In genomic region chr2:104444776-104445175, GRCm38 (mm10) we compare ENCODE assay signal across 9 mouse cellular contexts. TPM values are rescaled to one million over a fixed set of nuclear protein-coding genes. Genes with fewer than 3 reads are reported as not detected.
DNase-seq lines count a peak whose midpoint lies in the region; ATAC-seq and TF ChIP-seq lines count a peak whose summit lies in the region.
"Had no signal": no experiment of that assay in that cellular context is flagged by ENCODE, and none has a peak within 500 bp of the region (broad histone marks: within the 10 kb centered on the region; RNA-seq: fewer than 3 reads in every experiment).

No protein-coding gene starts in this region.

- 42% methylated on average over 2 of the region's 2 CpGs for WGBS in embryonic facial prominence, embryonic 10.5 days
- 13% methylated on average over 2 of the region's 2 CpGs for WGBS in heart, adult 2 months
- 36% methylated on average over 2 of the region's 2 CpGs for WGBS in limb, embryonic 15.5 days
- WGBS in midbrain, postnatal 0 days = 38% methylated on average over 2 of the region's 2 CpGs
- 36% methylated on average over 2 of the region's 2 CpGs for WGBS in stomach, embryonic 14.5 days

- TF ChIP-seq CTCF in heart, adult 2 months (IDR thresholded peaks at IDR 0.05) = peak; percentile 88
- peak; percentile 88 for TF ChIP-seq CTCF in midbrain, postnatal 0 days (IDR thresholded peaks at IDR 0.05)

- H3K4me2 ChIP-seq in limb, embryonic 15.5 days = no peak overlapping the region
- no peak overlapping the region for H3K4me2 ChIP-seq in midbrain, postnatal 0 days (ENCODE audit: low read depth, low read length, poor library complexity, severe bottlenecking)
- H3K4me2 ChIP-seq in stomach, embryonic 14.5 days (replicated peaks; ENCODE audit: low read depth, low read length) = no peak overlapping the region
- H3K4me2 ChIP-seq: embryonic facial prominence, embryonic 12.5 days had no signal

- peak; percentile 55 to 59 for DNase-seq in B cell, adult 2 months
- peak; percentile 71 for DNase-seq in adrenal gland, postnatal 10 days
- peak; percentile 47 for DNase-seq in embryonic facial prominence, embryonic 10.5 days (ENCODE audit: low spot score)
- peak; percentile 58 to 66 for DNase-seq in heart, adult 2 months
- peak; percentile 73 to 76 for DNase-seq in kidney, adult 8-10 months
- DNase-seq in midbrain, postnatal 0 days (ENCODE audit: low spot score) = peak; percentile 80

- H3K36me3 ChIP-seq in embryonic facial prominence, embryonic 10.5 days (replicated peaks) = peaks cover 28% of the 10 kb centered on the region
- peaks cover 21% of the 10 kb centered on the region for H3K36me3 ChIP-seq in heart, adult 2 months (ENCODE audit: control insufficient read depth, insufficient read depth, low read length)
- peaks cover 19% of the 10 kb centered on the region for H3K36me3 ChIP-seq in limb, embryonic 15.5 days
- H3K36me3 ChIP-seq in midbrain, postnatal 0 days (ENCODE audit: insufficient read depth, low read length) = peaks cover 2% of the 10 kb centered on the region; the same call in 1 of the 2 replicates
- peaks cover 11% of the 10 kb centered on the region for H3K36me3 ChIP-seq in stomach, embryonic 14.5 days (ENCODE audit: control insufficient read depth, insufficient read depth, low read length)

- intact Hi-C loops in heart, adult 2 months (cut with DNase I) = loop anchor here (1.0 to 10.0 kb wide), 4 partner anchors 130 to 370 kb away; partner anchors contain the start of gene Qser1

- TF ChIP-seq EP300 in heart, adult 2 months (IDR thresholded peaks at IDR 0.05; ENCODE audit: insufficient read depth, low read depth, low read length) = peak; percentile 90

- H3K9me3 ChIP-seq in embryonic facial prominence, embryonic 10.5 days = no peaks in the 10 kb centered on the region
- H3K9me3 ChIP-seq in limb, embryonic 15.5 days = no peaks in the 10 kb centered on the region
- H3K9me3 ChIP-seq in midbrain, postnatal 0 days (ENCODE audit: low read length) = no peaks in the 10 kb centered on the region
- no peaks in the 10 kb centered on the region for H3K9me3 ChIP-seq in stomach, embryonic 14.5 days (ENCODE audit: control insufficient read depth, low read depth, low read length)
- H3K9me3 ChIP-seq: embryonic facial prominence, embryonic 12.5 days had no signal

- TF ChIP-seq POLR2A in heart, adult 2 months (IDR thresholded peaks at IDR 0.05; ENCODE audit: insufficient read depth, low read depth, low read length) = no peak

- no peak overlapping the region for H3K9ac ChIP-seq in heart, adult 2 months (ENCODE audit: low read depth, low read length)
- no peak overlapping the region for H3K9ac ChIP-seq in limb, embryonic 15.5 days
- no peak overlapping the region for H3K9ac ChIP-seq in midbrain, postnatal 0 days (replicated peaks; ENCODE audit: low read length, poor library complexity, severe bottlenecking)
- no peak overlapping the region for H3K9ac ChIP-seq in stomach, embryonic 14.5 days (replicated peaks; ENCODE audit: low read depth, low read length)
- H3K9ac ChIP-seq: embryonic facial prominence, embryonic 12.5 days had no signal

- H3K4me3 ChIP-seq in embryonic facial prominence, embryonic 10.5 days = no peak overlapping the region
- no peak overlapping the region for H3K4me3 ChIP-seq in heart, adult 2 months
- no peak overlapping the region for H3K4me3 ChIP-seq in limb, embryonic 15.5 days
- H3K4me3 ChIP-seq in midbrain, postnatal 0 days (ENCODE audit: low read depth, low read length) = no peak overlapping the region
- no peak overlapping the region for H3K4me3 ChIP-seq in stomach, embryonic 14.5 days (ENCODE audit: low read depth, low read length)
- H3K4me3 ChIP-seq: embryonic facial prominence, embryonic 12.5 days had no signal

- no peak overlapping the region for H3K27ac ChIP-seq in embryonic facial prominence, embryonic 10.5 days (replicated peaks)
- peak overlapping the region; percentile 22; the same call in 1 of the 2 replicates for H3K27ac ChIP-seq in heart, adult 2 months
- H3K27ac ChIP-seq in limb, embryonic 15.5 days = no peak overlapping the region
- no peak overlapping the region for H3K27ac ChIP-seq in midbrain, postnatal 0 days (ENCODE audit: low read depth, low read length)
- no peak overlapping the region for H3K27ac ChIP-seq in stomach, embryonic 14.5 days (ENCODE audit: low read length)
- H3K27ac ChIP-seq: embryonic facial prominence, embryonic 12.5 days had no signal

- H3K27me3 ChIP-seq in embryonic facial prominence, embryonic 10.5 days (replicated peaks; ENCODE audit: low read depth, poor library complexity, severe bottlenecking) = no peaks in the 10 kb centered on the region
- H3K27me3 ChIP-seq in heart, adult 2 months (ENCODE audit: control insufficient read depth, insufficient read depth, low read length) = no peaks in the 10 kb centered on the region
- no peaks in the 10 kb centered on the region for H3K27me3 ChIP-seq in limb, embryonic 15.5 days
- no peaks in the 10 kb centered on the region for H3K27me3 ChIP-seq in midbrain, postnatal 0 days (ENCODE audit: insufficient read depth, low read length)
- no peaks in the 10 kb centered on the region for H3K27me3 ChIP-seq in stomach, embryonic 14.5 days (ENCODE audit: control insufficient read depth, insufficient read depth, low read length)
- H3K27me3 ChIP-seq: embryonic facial prominence, embryonic 12.5 days had no signal

- no peaks in the 10 kb centered on the region for H3K4me1 ChIP-seq in embryonic facial prominence, embryonic 10.5 days
- H3K4me1 ChIP-seq in heart, adult 2 months (ENCODE audit: control insufficient read depth, insufficient read depth, low read length) = peaks cover 12% of the 10 kb centered on the region
- 0 out of 2 replicates have a peak, but pooled peaks cover 6% of the 10 kb centered on the region for H3K4me1 ChIP-seq in limb, embryonic 15.5 days
- no peaks in the 10 kb centered on the region for H3K4me1 ChIP-seq in midbrain, postnatal 0 days (ENCODE audit: insufficient read depth, low read length)
- no peaks in the 10 kb centered on the region for H3K4me1 ChIP-seq in stomach, embryonic 14.5 days (ENCODE audit: control insufficient read depth, insufficient read depth, low read length)

- peaks cover 6% of the 10 kb centered on the region for H3K79me2 ChIP-seq in heart, adult 2 months (replicated peaks; ENCODE audit: control insufficient read depth, insufficient read depth, low read length)

- peak; percentile 81; the same call in 1 of the 2 replicates for ATAC-seq in limb, embryonic 15.5 days (ENCODE audit: insufficient number of reproducible peaks, low FRiP score, low TSS enrichment, low read depth)
- ATAC-seq in midbrain, postnatal 0 days (ENCODE audit: low FRiP score) = peak; percentile 75; the same call in 1 of the 2 replicates
- peak; percentile 58; the same call in 1 of the 2 replicates for ATAC-seq in stomach, embryonic 14.5 days (ENCODE audit: insufficient number of reproducible peaks, insufficient read depth, low FRiP score, low read depth)

RNA-seq across cellular contexts. Expression of gene D430041D05Rik, which starts 34.0 kb away (rescaled TPM):
- 1 to 10 TPM; 3.8 TPM for total RNA-seq in adrenal gland, postnatal 10 days (2021)
- polyA plus RNA-seq in embryonic facial prominence, embryonic 10.5 days (2016; fragmentation: Nextera tagmentation; extraction: Ambion mirVana) = 0.60 and 0.82 TPM in 2 replicates
- total RNA-seq in heart, adult 2 months (2021) = under 1 TPM; 0.05 to 0.08 TPM
- polyA plus RNA-seq in heart, adult 2 months (2012; rRNA removed) = 0.02 and 0.09 TPM in 2 replicates
- polyA plus RNA-seq in limb, embryonic 15.5 days (2015; fragmentation: Nextera tagmentation; extraction: Ambion mirVana) = 0.76 and 0.87 TPM in 2 replicates
- total RNA-seq in midbrain, postnatal 0 days (2014; rRNA removed) = 47.6 and 48.0 TPM in 2 replicates
- polyA plus RNA-seq in midbrain, postnatal 0 days (2015; fragmentation: Nextera tagmentation; extraction: Ambion mirVana) = 6.6 and 7.9 TPM in 2 replicates
- polyA plus RNA-seq in stomach, embryonic 14.5 days (2014; fragmentation: Nextera tagmentation; extraction: Ambion mirVana) = 0.17 and 0.22 TPM in 2 replicates

RNA-seq across cellular contexts. Expression of gene Hipk3, which starts 49.5 kb away (rescaled TPM):
- total RNA-seq in adrenal gland, postnatal 10 days (2021) = 100 to 1,000 TPM; 150 to 164 TPM
- 9.5 and 10.6 TPM in 2 replicates for polyA plus RNA-seq in embryonic facial prominence, embryonic 10.5 days (2016; fragmentation: Nextera tagmentation; extraction: Ambion mirVana)
- 100 to 1,000 TPM; 206 to 229 TPM for total RNA-seq in heart, adult 2 months (2021)
- 66.9 and 147 TPM in 2 replicates for polyA plus RNA-seq in heart, adult 2 months (2012; rRNA removed)
- polyA plus RNA-seq in limb, embryonic 15.5 days (2015; fragmentation: Nextera tagmentation; extraction: Ambion mirVana) = 14.9 and 17.7 TPM in 2 replicates
- 43.7 and 44.2 TPM in 2 replicates for total RNA-seq in midbrain, postnatal 0 days (2014; rRNA removed)
- polyA plus RNA-seq in midbrain, postnatal 0 days (2015; fragmentation: Nextera tagmentation; extraction: Ambion mirVana) = 5.3 and 5.8 TPM in 2 replicates
- 23.9 and 26.7 TPM in 2 replicates for polyA plus RNA-seq in stomach, embryonic 14.5 days (2014; fragmentation: Nextera tagmentation; extraction: Ambion mirVana)
